Mouse (Mus musculus): ENCODE data around the gene BC048671.

GRCm38 (mm10) chr6:90332561-90333425 is 31.8 kb downstream of the BC048671 start, which contains the start of gene Uroc1:
- TF ChIP-seq CTCF (IDR thresholded peaks at IDR 0.05; ENCODE audit: control insufficient read depth, insufficient read depth, insufficient replicate concordance, low read depth, low read length) (no peak), POLR2A (IDR thresholded peaks at IDR 0.05; ENCODE audit: control insufficient read depth, low read depth, low read length) (no peak)

Measured in testis, adult 2 months (tissue).